Mouse (Mus musculus) cerebellum, adult 2 months (tissue): ENCODE measurements around the gene Dennd2a.

Experiments used
- CTCF ChIP-seq: fragments of 200-500 bp; IDR thresholded peaks from 2 replicates; pipeline ENCODE4 v1.5.1; 2011; ENCODE audit warnings: low read depth, mild to moderate bottlenecking, control low read depth, low read length, moderate library complexity, borderline replicate concordance; ENCODE audit not compliant: insufficient read depth
- POLR2A ChIP-seq: fragments of 200-500 bp; IDR thresholded peaks from 2 replicates; pipeline ENCODE4 v1.6.1; 2011; ENCODE audit warnings: low read length, control low read depth, borderline replicate concordance; ENCODE audit not compliant: insufficient read depth

- TF ChIP-seq POLR2A (no peak), CTCF (no peak)
These were observed 16.8 kb upstream of the Dennd2a start for GRCm38 (mm10) chr6:39574555-39574869.
